Mouse (Mus musculus) megakaryocyte, embryonic 14.5 days (primary cell): ENCODE results near the gene Tmem95.

Source experiments
- FLI1 ChIP-seq: IDR thresholded peaks from 2 replicates; pipeline ENCODE4 v1.6.1; 2012; ENCODE audit warnings: low read length, inconsistent platforms, mixed read lengths
- GATA1 ChIP-seq: IDR thresholded peaks from 3 replicates; pipeline ENCODE4 v1.6.1; 2012; ENCODE audit warnings: mixed read lengths, low read length, inconsistent platforms, borderline replicate concordance

GRCm38 (mm10) chr11:69876867-69877266, 951 bp downstream of the Tmem95 start:
- TF ChIP-seq GATA1 (no peak), FLI1 (no peak)
